Mouse (Mus musculus) kidney, adult 2 months (tissue): ENCODE data around the gene Smug1. TPM values are rescaled to one million over a fixed set of nuclear protein-coding genes. Genes with fewer than 3 reads are reported as not detected.
A peak's percentile ranks its signal among the peaks of the same experiment; 100 is the strongest.

Experiments used
- DNase-seq: peaks from one replicate; pipeline ENCODE4 v3.0.0; 2021
- H3K27ac ChIP-seq: fragments of 200-500 bp; 2 replicates; pipeline ENCODE4 v1.5.1; 2012; ENCODE audit warnings: low read depth, low read length, control low read depth, inconsistent platforms; ENCODE audit not compliant: insufficient read depth
- H3K27me3 ChIP-seq: fragments of 200-500 bp; replicated peaks from 2 replicates; pipeline ENCODE4 v1.6.1; 2012; ENCODE audit warnings: mild to moderate bottlenecking, moderate library complexity, low read length, inconsistent platforms; ENCODE audit not compliant: control insufficient read depth, insufficient read depth
- H3K36me3 ChIP-seq: fragments of 200-500 bp; 2 replicates; pipeline ENCODE4 v1.6.1; 2012; ENCODE audit warnings: mild to moderate bottlenecking, moderate library complexity, low read length, inconsistent platforms; ENCODE audit not compliant: control insufficient read depth, insufficient read depth
- H3K4me1 ChIP-seq: fragments of 200-500 bp; 2 replicates; pipeline ENCODE4 v1.6.1; 2011; ENCODE audit warnings: low read length; ENCODE audit not compliant: control insufficient read depth, insufficient read depth
- H3K4me3 ChIP-seq: fragments of 200-500 bp; 2 replicates; pipeline ENCODE4 v1.5.1; 2011; ENCODE audit warnings: mild to moderate bottlenecking, low read depth, low read length, control low read depth; ENCODE audit not compliant: insufficient read depth
- CTCF ChIP-seq: fragments of 200-500 bp; conservative IDR thresholded peaks from 2 replicates; pipeline ENCODE4 v1.5.1; 2011; ENCODE audit warnings: low read depth, mild to moderate bottlenecking, control low read depth, low read length, moderate library complexity, mixed read lengths; ENCODE audit not compliant: insufficient read depth, insufficient read length
- POLR2A ChIP-seq: fragments of 200-500 bp; IDR thresholded peaks from one replicate; pipeline ENCODE4 v1.6.1; 2011; ENCODE audit warnings: low read depth, low read length, control low read depth
- WGBS: fragments of 180-500 bp; shearing (Covaris S2); methylation state at CpG from one replicate; pipeline ENCODE4 v1.1.7; 2018; 5-methylcytosine and 5-hydroxymethylcytosine counted together
- polyA plus RNA-seq: library from polyadenylated mRNA; depleted of rRNA; stranded (reverse); fragments of >200 nt; gene quantifications from 2 replicates; pipeline ENCODE4 v1.2.3, GENCODE M21; 2012

Gene Smug1
- polyA plus RNA-seq, 1 experiment, result 15.5 TPM

- Histone ChIP-seq H3K27me3 (no peaks in the 10 kb centered on the region), H3K27ac (no peak overlapping the region), H3K36me3 (no peaks in the 10 kb centered on the region), H3K4me1 (no peaks in the 10 kb centered on the region), H3K4me3 (no peak overlapping the region)
- TF ChIP-seq POLR2A (no peak), CTCF (no peak)
- WGBS, result 83% methylated on average over 1 of the region's 1 CpGs
- DNase-seq, result no peak
Measured at GRCm38 (mm10) chr15:103128056-103128833, 38.6 kb downstream of the Smug1 start.

GRCm38 (mm10) chr15:103125982-103126381 lies 40.9 kb downstream of the Smug1 start:
- Histone ChIP-seq H3K27ac (no peak overlapping the region), H3K36me3 (no peaks in the 10 kb centered on the region), H3K4me3 (no peak overlapping the region), H3K27me3 (no peaks in the 10 kb centered on the region), H3K4me1 (no peaks in the 10 kb centered on the region)
- 56% methylated on average over 5 of the region's 5 CpGs for WGBS
- DNase-seq, result peak; percentile 27
- TF ChIP-seq CTCF (no peak), POLR2A (no peak)

DNA sequence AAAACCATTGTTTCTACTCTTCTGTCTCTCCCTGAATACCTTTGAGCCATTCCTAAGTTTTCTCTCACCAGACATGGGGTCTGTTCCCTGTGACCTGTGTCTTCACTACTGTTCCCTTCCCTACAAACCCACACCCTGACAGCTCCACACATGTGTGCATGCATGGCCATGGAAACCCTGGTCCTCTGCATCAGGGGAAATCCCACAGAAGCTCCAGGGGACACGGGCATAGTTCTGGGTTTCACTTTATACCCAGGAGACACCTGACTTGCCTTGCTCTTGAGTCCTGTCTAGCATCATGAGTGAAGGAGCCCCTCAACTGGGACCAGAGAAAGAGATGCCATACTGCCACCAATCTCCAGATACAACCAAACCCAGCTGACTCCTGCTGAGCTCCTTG lies 42.6 kb downstream of the Smug1 start:
- DNase-seq, result no peak
- Histone ChIP-seq H3K36me3 (no peaks in the 10 kb centered on the region), H3K4me3 (no peak overlapping the region), H3K27ac (no peak overlapping the region), H3K4me1 (no peaks in the 10 kb centered on the region), H3K27me3 (no peaks in the 10 kb centered on the region)
- TF ChIP-seq CTCF, result no peak
- TF ChIP-seq POLR2A, result no peak
- 79% methylated on average over 1 of the region's 1 CpGs for WGBS

- Histone ChIP-seq H3K4me1 (no peaks in the 10 kb centered on the region), H3K4me3 (no peak overlapping the region), H3K27ac (no peak overlapping the region), H3K27me3 (no peaks in the 10 kb centered on the region), H3K36me3 (no peaks in the 10 kb centered on the region)
- TF ChIP-seq CTCF (no peak), POLR2A (no peak)
- WGBS, result 45% methylated on average over 8 of the region's 8 CpGs
- no peak for DNase-seq
Measured at GRCm38 (mm10) chr15:103123343-103123742, 43.5 kb downstream of the Smug1 start.

DNA sequence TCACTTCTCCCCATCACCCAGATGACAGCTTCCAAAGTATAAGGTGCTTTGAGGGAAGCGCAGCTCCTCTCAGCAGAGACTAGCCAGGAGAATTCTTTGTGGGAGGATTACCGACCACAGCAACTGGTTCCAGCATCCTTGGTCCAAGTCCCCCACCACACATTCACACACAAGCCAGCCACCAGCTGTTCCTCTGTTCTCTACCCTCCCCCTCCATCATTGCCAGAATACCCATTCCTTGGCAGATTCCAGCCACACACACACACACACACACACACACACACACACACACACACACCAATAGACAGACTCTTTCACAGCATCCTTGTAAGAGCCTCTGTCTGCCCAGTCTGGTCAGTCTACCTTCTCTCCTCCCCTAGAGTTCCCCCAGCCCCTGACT lies 44.5 kb downstream of the Smug1 start:
- WGBS, result 80% methylated on average over 2 of the region's 2 CpGs

DNA sequence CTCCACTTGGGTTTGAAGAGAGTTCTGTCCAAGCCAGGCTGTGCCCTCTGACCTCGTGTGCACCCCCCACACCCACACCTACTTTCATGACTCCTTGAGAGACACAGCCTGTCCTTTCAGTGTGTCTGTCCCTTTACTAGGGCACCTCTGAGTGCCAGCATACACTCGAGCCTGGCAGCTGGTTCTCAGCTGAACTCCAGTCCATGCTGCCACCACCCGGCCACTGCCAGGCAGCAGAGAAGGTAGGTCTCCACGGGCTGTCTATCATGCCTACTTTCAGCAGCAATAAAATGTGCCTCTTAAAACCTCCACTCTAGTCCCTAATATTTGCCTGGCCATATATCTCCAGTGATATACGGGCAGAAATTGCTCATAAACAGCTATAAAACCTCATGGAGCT lies 45.5 kb downstream of the Smug1 start:
- 7% methylated on average over 5 of the region's 5 CpGs for WGBS
- DNase-seq, result peak; percentile 84

More for the DNA sequence above, 44.5 kb downstream of the Smug1 start:
- Histone ChIP-seq H3K4me3 (no peak overlapping the region), H3K4me1 (no peaks in the 10 kb centered on the region), H3K36me3 (no peaks in the 10 kb centered on the region), H3K27me3 (no peaks in the 10 kb centered on the region), H3K27ac (no peak overlapping the region)
- no peak for TF ChIP-seq CTCF
- no peak for DNase-seq

GRCm38 (mm10) chr15:103120594-103120993 lies 46.3 kb downstream of the Smug1 start:
- 74% methylated on average over 11 of the region's 11 CpGs for WGBS
- TF ChIP-seq POLR2A (no peak), CTCF (no peak)
- Histone ChIP-seq H3K36me3 (no peaks in the 10 kb centered on the region), H3K27ac (no peak overlapping the region), H3K27me3 (no peaks in the 10 kb centered on the region), H3K4me1 (no peaks in the 10 kb centered on the region), H3K4me3 (no peak overlapping the region)
- DNase-seq, result no peak

More for the DNA sequence above, 45.5 kb downstream of the Smug1 start:
- Histone ChIP-seq H3K4me3 (no peak overlapping the region), H3K27me3 (no peaks in the 10 kb centered on the region), H3K36me3 (no peaks in the 10 kb centered on the region), H3K27ac (no peak overlapping the region), H3K4me1 (no peaks in the 10 kb centered on the region)
- no peak for TF ChIP-seq POLR2A
- peak; percentile 79 for TF ChIP-seq CTCF
